Mouse (Mus musculus) ES-Bruce4 (cell line): ENCODE measurements around the gene Cym. TPM values are rescaled to one million over a fixed set of nuclear protein-coding genes. Genes with fewer than 3 reads are reported as not detected.

Experiments
- H3K27ac ChIP-seq: 2 replicates; pipeline ENCODE4 v1.5.1; 2012; ENCODE audit warnings: low read length, inconsistent platforms; ENCODE audit not compliant: insufficient read depth
- H3K27me3 ChIP-seq: 2 replicates; pipeline ENCODE4 v1.6.1; 2012; ENCODE audit warnings: mild to moderate bottlenecking, low read length, inconsistent platforms; ENCODE audit not compliant: control insufficient read depth, poor library complexity, insufficient read depth, severe bottlenecking
- H3K36me3 ChIP-seq: 2 replicates; pipeline ENCODE4 v1.6.1; 2012; ENCODE audit warnings: inconsistent platforms, mild to moderate bottlenecking, low read length, moderate library complexity; ENCODE audit not compliant: control insufficient read depth, poor library complexity, insufficient read depth, severe bottlenecking
- H3K4me1 ChIP-seq: one replicate; pipeline ENCODE4 v1.8.1; 2011; ENCODE audit warnings: low read length; ENCODE audit not compliant: control insufficient read depth, insufficient read depth
- H3K4me3 ChIP-seq: 2 replicates; pipeline ENCODE4 v1.5.1; 2011; ENCODE audit warnings: low read depth, mild to moderate bottlenecking, low read length
- H3K9ac ChIP-seq: 2 replicates; pipeline ENCODE4 v1.6.1; 2012; ENCODE audit warnings: low read depth, mild to moderate bottlenecking, inconsistent platforms; ENCODE audit not compliant: poor library complexity, severe bottlenecking
- H3K9me3 ChIP-seq: replicated peaks from 2 replicates; pipeline ENCODE4 v1.6.1; 2012; ENCODE audit warnings: mild to moderate bottlenecking, low read length, inconsistent platforms; ENCODE audit not compliant: control insufficient read depth, poor library complexity, insufficient read depth, severe bottlenecking
- CTCF ChIP-seq: IDR thresholded peaks from one replicate; pipeline ENCODE4 v1.8.1; 2011; ENCODE audit warnings: low read depth, low read length
- EP300 ChIP-seq: IDR thresholded peaks from 2 replicates; pipeline ENCODE4 v1.6.1; 2011; ENCODE audit warnings: low read depth, low read length; ENCODE audit not compliant: insufficient read depth
- POLR2A ChIP-seq: IDR thresholded peaks from one replicate; pipeline ENCODE4 v1.8.1; 2011; ENCODE audit warnings: low read length; ENCODE audit not compliant: insufficient read depth
- polyA plus RNA-seq: library from polyadenylated mRNA; stranded (reverse); fragments of >200 nt; gene quantifications from 2 replicates; pipeline ENCODE4 v1.2.4, GENCODE M21; 2011; ENCODE audit warnings: low read depth; ENCODE audit not compliant: missing spikeins, insufficient read depth, insufficient read length

The Cym gene
- polyA plus RNA-seq, 1 experiment = not detected

DNA sequence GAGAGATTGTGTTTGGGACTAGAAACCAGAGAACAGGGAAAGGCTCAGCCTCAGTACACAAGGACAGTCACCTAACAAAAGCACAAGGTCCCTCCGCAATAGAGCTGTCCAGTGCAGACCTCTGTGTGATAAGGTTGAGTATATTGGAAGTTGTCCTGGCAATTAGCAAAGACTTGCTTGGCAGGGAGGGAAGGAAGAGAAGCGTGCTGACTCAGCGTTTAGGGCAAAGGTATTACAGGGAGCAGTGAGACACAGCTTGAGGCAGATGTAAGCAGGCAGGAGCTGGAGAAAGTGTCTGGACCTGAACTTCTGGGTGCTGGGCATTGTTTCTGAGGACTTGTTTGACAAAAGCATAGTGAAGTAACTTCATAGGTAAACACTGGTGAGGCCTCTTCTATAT lies 34.5 kb upstream of the Cym start:
- no peak for TF ChIP-seq EP300
- TF ChIP-seq POLR2A = no peak
- no peak for TF ChIP-seq CTCF
- no peaks in the 10 kb centered on the region for H3K27me3 ChIP-seq
- no peak overlapping the region for H3K9ac ChIP-seq
- no peaks in the 10 kb centered on the region for H3K36me3 ChIP-seq
- H3K4me1 ChIP-seq = no peaks in the 10 kb centered on the region
- H3K9me3 ChIP-seq = no peaks in the 10 kb centered on the region
- no peak overlapping the region for H3K27ac ChIP-seq
- H3K4me3 ChIP-seq = no peak overlapping the region

DNA sequence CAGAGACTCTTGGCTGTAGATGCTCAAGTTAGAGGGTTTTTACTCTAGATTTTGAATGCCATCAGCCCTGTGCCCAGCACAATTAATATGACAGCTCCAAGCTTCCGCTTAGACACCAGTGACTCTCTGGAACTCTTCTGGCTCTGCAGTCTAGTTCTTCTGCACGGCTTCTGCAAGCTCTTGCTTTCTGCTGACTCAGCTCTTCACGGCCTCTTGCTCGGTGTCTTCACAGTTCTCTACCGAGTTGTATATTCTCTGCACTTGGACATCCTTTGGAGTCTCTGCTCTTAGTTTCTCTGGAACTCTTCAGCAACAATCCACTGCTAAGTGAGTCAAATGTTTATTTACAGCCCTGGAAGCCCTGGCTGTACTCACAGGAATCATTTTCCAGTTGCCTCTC lies 32.4 kb upstream of the Cym start:
- no peaks in the 10 kb centered on the region for H3K27me3 ChIP-seq
- no peak overlapping the region for H3K9ac ChIP-seq
- H3K27ac ChIP-seq = no peak overlapping the region
- TF ChIP-seq CTCF (no peak), POLR2A (no peak), EP300 (no peak)
- H3K36me3 ChIP-seq = no peaks in the 10 kb centered on the region
- H3K4me1 ChIP-seq = no peaks in the 10 kb centered on the region
- no peaks in the 10 kb centered on the region for H3K9me3 ChIP-seq
- no peak overlapping the region for H3K4me3 ChIP-seq

DNA sequence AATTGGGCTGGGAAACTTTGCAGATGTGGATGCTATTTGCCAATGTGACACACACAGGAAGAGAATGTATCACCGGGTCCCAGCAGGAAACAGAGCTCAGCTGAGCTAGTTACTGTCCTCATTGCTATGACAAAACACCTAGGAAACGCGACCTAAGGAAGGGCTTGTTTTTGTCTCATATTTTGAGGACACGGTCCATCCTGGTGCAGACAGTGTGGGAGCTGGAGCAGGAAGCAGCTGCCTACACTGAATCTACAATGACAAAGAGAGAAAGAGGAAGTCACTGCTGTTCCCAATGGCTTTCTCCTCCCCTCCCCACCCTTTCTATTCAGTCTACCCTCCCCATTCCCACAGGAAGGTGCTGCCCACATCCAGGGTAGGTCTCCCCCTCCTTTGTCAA lies 30.5 kb upstream of the Cym start:
- no peak overlapping the region for H3K4me3 ChIP-seq
- no peaks in the 10 kb centered on the region for H3K4me1 ChIP-seq
- no peaks in the 10 kb centered on the region for H3K9me3 ChIP-seq
- no peaks in the 10 kb centered on the region for H3K27me3 ChIP-seq
- no peaks in the 10 kb centered on the region for H3K36me3 ChIP-seq
- no peak overlapping the region for H3K27ac ChIP-seq
- no peak overlapping the region for H3K9ac ChIP-seq
- no peak for TF ChIP-seq CTCF
- TF ChIP-seq POLR2A = no peak
- no peak for TF ChIP-seq EP300

DNA sequence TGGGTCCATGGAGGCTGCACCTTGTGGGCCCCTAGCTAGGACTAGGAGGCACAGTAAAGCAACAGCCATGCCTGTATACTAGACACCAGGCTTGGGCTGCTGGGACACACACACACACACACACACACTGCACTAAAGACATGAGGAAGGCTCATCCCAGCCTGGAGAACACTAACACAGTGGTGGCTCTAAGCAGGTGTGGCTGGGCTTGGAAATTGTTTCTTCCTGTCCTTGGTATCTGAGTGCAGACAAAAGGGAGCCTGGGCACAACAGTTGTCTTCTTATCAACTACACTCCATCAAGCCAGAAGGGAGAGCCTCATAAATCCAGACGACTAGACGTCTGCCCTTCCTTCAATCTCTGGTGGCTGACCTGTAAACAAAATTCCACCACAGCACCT lies 28.8 kb upstream of the Cym start:
- Histone ChIP-seq H3K9ac (no peak overlapping the region), H3K36me3 (no peaks in the 10 kb centered on the region), H3K27ac (no peak overlapping the region), H3K4me1 (no peaks in the 10 kb centered on the region), H3K9me3 (no peaks in the 10 kb centered on the region), H3K4me3 (no peak overlapping the region), H3K27me3 (no peaks in the 10 kb centered on the region)
- no peak for TF ChIP-seq EP300
- no peak for TF ChIP-seq CTCF
- TF ChIP-seq POLR2A = no peak

DNA sequence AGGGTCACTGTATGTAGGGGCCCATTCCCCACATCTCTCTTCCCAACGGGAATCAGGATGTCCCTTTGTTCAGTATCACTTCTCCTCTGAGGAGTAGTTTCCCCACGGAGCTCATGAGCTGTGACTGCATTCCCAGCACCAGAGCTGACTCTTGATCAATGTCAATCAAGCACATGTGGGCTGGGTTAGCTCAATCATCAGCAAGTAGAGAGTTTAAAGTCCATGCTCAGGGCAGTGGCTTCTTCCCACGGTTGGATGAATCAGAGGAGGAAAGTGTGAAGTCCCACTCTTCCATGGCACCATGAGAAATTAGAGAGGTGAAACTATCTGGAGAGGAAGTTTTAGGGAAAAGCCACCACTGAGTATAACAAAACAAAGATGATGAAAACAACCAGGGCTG lies 27.5 kb upstream of the Cym start:
- Histone ChIP-seq H3K9me3 (no peaks in the 10 kb centered on the region), H3K4me3 (no peak overlapping the region), H3K27ac (no peak overlapping the region), H3K27me3 (no peaks in the 10 kb centered on the region), H3K36me3 (no peaks in the 10 kb centered on the region), H3K4me1 (no peaks in the 10 kb centered on the region), H3K9ac (no peak overlapping the region)
- TF ChIP-seq CTCF (no peak), POLR2A (no peak), EP300 (no peak)

DNA sequence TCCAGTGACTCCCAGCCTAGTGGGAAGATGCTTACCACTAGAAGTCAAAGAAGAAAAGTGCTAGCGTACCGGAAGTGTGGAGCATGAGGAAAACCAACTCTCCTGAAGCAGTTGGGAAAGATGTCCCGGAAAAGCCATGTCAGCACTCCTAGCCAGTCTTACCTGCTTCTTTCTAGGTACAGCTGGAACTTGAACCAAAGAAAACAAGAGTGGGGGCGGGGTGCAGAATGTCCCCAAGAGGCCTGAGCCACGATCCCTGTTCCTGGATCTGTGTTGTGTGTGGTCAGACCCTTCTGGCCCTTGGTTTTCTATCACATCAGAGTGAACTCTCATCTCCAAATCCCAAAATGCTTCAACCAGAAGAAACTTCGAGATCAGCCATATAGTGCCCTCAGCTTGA lies 25.3 kb upstream of the Cym start:
- H3K27ac ChIP-seq = no peak overlapping the region
- no peaks in the 10 kb centered on the region for H3K9me3 ChIP-seq
- TF ChIP-seq EP300 (no peak), POLR2A (no peak), CTCF (no peak)
- H3K4me3 ChIP-seq = no peak overlapping the region
- H3K9ac ChIP-seq = no peak overlapping the region
- no peaks in the 10 kb centered on the region for H3K4me1 ChIP-seq
- H3K27me3 ChIP-seq = no peaks in the 10 kb centered on the region
- no peaks in the 10 kb centered on the region for H3K36me3 ChIP-seq
